Mouse (Mus musculus) liver, embryonic 11.5 days (tissue): Measurements from ENCODE around the gene Rap1a. TPM values are rescaled to one million over a fixed set of nuclear protein-coding genes. Genes with fewer than 3 reads are reported as not detected.

Experiments used
- ATAC-seq: fragments of 200-750 bp; cut with Nextera tagmentation; replicated peaks from 2 replicates; pipeline ENCODE4 v1.8.0; 2017; ENCODE audit warnings: moderate number of reproducible peaks, mild to moderate bottlenecking, moderate TSS enrichment, moderate library complexity; ENCODE audit not compliant: low FRiP score
- DNase-seq: peaks from one replicate; pipeline ENCODE4 v3.0.0-alpha.2; 2017; ENCODE audit warnings: low spot score
- H3K27ac ChIP-seq: fragments of 300-500 bp; sonication (generic); 2 replicates; pipeline ENCODE4 v1.5.1; 2014; ENCODE audit warnings: mild to moderate bottlenecking, low read depth, low read length, control low read depth
- H3K27me3 ChIP-seq: fragments of 300-500 bp; sonication (generic); replicated peaks from 2 replicates; pipeline ENCODE4 v1.6.1; 2014; ENCODE audit warnings: low read length, mixed read lengths; ENCODE audit not compliant: control insufficient read depth, insufficient read depth
- H3K36me3 ChIP-seq: fragments of 300-500 bp; sonication (generic); 2 replicates; pipeline ENCODE4 v1.6.1; 2014; ENCODE audit warnings: mild to moderate bottlenecking, low read length, moderate library complexity, mixed read lengths; ENCODE audit not compliant: control insufficient read depth, insufficient read depth
- H3K4me1 ChIP-seq: fragments of 300-500 bp; sonication (generic); replicated peaks from 2 replicates; pipeline ENCODE4 v1.6.1; 2014; ENCODE audit warnings: low read length, mixed read lengths; ENCODE audit not compliant: control insufficient read depth, insufficient read depth
- H3K4me2 ChIP-seq: fragments of 300-500 bp; sonication (generic); 2 replicates; pipeline ENCODE4 v1.6.1; 2014; ENCODE audit warnings: mild to moderate bottlenecking, control low read depth, moderate library complexity
- H3K4me3 ChIP-seq: fragments of 300-500 bp; sonication (generic); 2 replicates; pipeline ENCODE4 v1.5.1; 2014; ENCODE audit warnings: low read depth, low read length, control low read depth
- H3K9ac ChIP-seq: fragments of 300-500 bp; sonication (generic); 2 replicates; pipeline ENCODE4 v1.6.1; 2014; ENCODE audit warnings: low read depth, low read length, control low read depth
- H3K9me3 ChIP-seq: fragments of 300-500 bp; sonication (generic); 2 replicates; pipeline ENCODE4 v1.6.1; 2016; ENCODE audit warnings: low read length, inconsistent platforms, mixed read lengths; ENCODE audit not compliant: control insufficient read depth
- WGBS: fragments of 180-500 bp; shearing (Covaris S2); extraction: QIAGEN DNeasy Blood & Tissue Kit; methylation state at CpG from one replicate; pipeline ENCODE4 v1.1.7; 2014; 5-methylcytosine and 5-hydroxymethylcytosine counted together
- polyA plus RNA-seq: library from polyadenylated mRNA; unstranded; fragments of >200 nt; fragmentation: Nextera tagmentation; extraction: Ambion mirVana; gene quantifications from 2 replicates; pipeline ENCODE4 v1.2.1, GENCODE M21; 2014

Gene Rap1a
- polyA plus RNA-seq, 1 experiment from 2014 or later = 114 TPM

- Histone ChIP-seq H3K4me2 (no peak overlapping the region), H3K9ac (no peak overlapping the region), H3K27ac (no peak overlapping the region), H3K36me3 (no peaks in the 10 kb centered on the region), H3K27me3 (no peaks in the 10 kb centered on the region), H3K9me3 (no peaks in the 10 kb centered on the region), H3K4me3 (no peak overlapping the region), H3K4me1 (no peaks in the 10 kb centered on the region)
- DNase-seq (no peak), ATAC-seq (no peak)
- WGBS = 60% methylated on average over 4 of the region's 4 CpGs
These were observed 80.6 kb downstream of the Rap1a start for GRCm38 (mm10) chr3:105720514-105720913.

GRCm38 (mm10) chr3:105719979-105720378, 81.2 kb downstream of the Rap1a start:
- Histone ChIP-seq H3K4me3 (no peak overlapping the region), H3K9me3 (no peaks in the 10 kb centered on the region), H3K4me2 (no peak overlapping the region), H3K9ac (no peak overlapping the region), H3K27me3 (no peaks in the 10 kb centered on the region), H3K4me1 (no peaks in the 10 kb centered on the region), H3K36me3 (no peaks in the 10 kb centered on the region), H3K27ac (no peak overlapping the region)
- DNase-seq (peak; percentile 20), ATAC-seq (no peak)
- WGBS = 57% methylated on average over 4 of the region's 4 CpGs

- Histone ChIP-seq H3K9me3 (no peaks in the 10 kb centered on the region), H3K9ac (no peak overlapping the region), H3K4me1 (no peaks in the 10 kb centered on the region), H3K4me3 (no peak overlapping the region), H3K27ac (no peak overlapping the region), H3K27me3 (no peaks in the 10 kb centered on the region), H3K36me3 (no peaks in the 10 kb centered on the region), H3K4me2 (no peak overlapping the region)
- ATAC-seq (no peak), DNase-seq (peak; percentile 30)
- 20% methylated on average over 4 of the region's 4 CpGs for WGBS
These were observed 82.4 kb downstream of the Rap1a start for GRCm38 (mm10) chr3:105718746-105719145.

GRCm38 (mm10) chr3:105717856-105718555, 83.1 kb downstream of the Rap1a start:
- no peaks in the 10 kb centered on the region for H3K9me3 ChIP-seq
- 72% methylated on average over 11 of the region's 11 CpGs for WGBS
- no peaks in the 10 kb centered on the region for H3K4me1 ChIP-seq
- no peaks in the 10 kb centered on the region for H3K27me3 ChIP-seq
- no peak for ATAC-seq
- H3K9ac ChIP-seq = no peak overlapping the region
- no peak overlapping the region for H3K4me3 ChIP-seq
- no peaks in the 10 kb centered on the region for H3K36me3 ChIP-seq
- no peak overlapping the region for H3K27ac ChIP-seq
- DNase-seq = peak; percentile 31
- no peak overlapping the region for H3K4me2 ChIP-seq

GRCm38 (mm10) chr3:105716353-105717000, 84.7 kb downstream of the Rap1a start:
- Histone ChIP-seq H3K4me1 (no peaks in the 10 kb centered on the region), H3K4me3 (no peak overlapping the region), H3K27ac (no peak overlapping the region), H3K9me3 (no peaks in the 10 kb centered on the region), H3K4me2 (no peak overlapping the region), H3K36me3 (no peaks in the 10 kb centered on the region), H3K27me3 (no peaks in the 10 kb centered on the region), H3K9ac (no peak overlapping the region)
- DNase-seq (peak; percentile 29), ATAC-seq (no peak)
- 64% methylated on average over 18 of the region's 18 CpGs for WGBS

- Histone ChIP-seq H3K4me3 (no peak overlapping the region), H3K36me3 (no peaks in the 10 kb centered on the region), H3K27ac (no peak overlapping the region), H3K9ac (no peak overlapping the region), H3K27me3 (no peaks in the 10 kb centered on the region), H3K4me1 (no peaks in the 10 kb centered on the region), H3K4me2 (no peak overlapping the region), H3K9me3 (no peaks in the 10 kb centered on the region)
- ATAC-seq (no peak), DNase-seq (no peak)
These were observed 86.3 kb downstream of the Rap1a start for GRCm38 (mm10) chr3:105714820-105715167.

GRCm38 (mm10) chr3:105714091-105714819, 86.9 kb downstream of the Rap1a start:
- no peaks in the 10 kb centered on the region for H3K27me3 ChIP-seq
- ATAC-seq = no peak
- no peak overlapping the region for H3K4me3 ChIP-seq
- no peaks in the 10 kb centered on the region for H3K4me1 ChIP-seq
- no peak overlapping the region for H3K27ac ChIP-seq
- no peak overlapping the region for H3K9ac ChIP-seq
- no peaks in the 10 kb centered on the region for H3K36me3 ChIP-seq
- H3K4me2 ChIP-seq = no peak overlapping the region
- no peaks in the 10 kb centered on the region for H3K9me3 ChIP-seq
- 47% methylated on average over 8 of the region's 8 CpGs for WGBS
- peak; percentile 31 for DNase-seq

GRCm38 (mm10) chr3:105712827-105713226, 88.3 kb downstream of the Rap1a start:
- no peak overlapping the region for H3K27ac ChIP-seq

More at GRCm38 (mm10) chr3:105712827-105713226, 88.3 kb downstream of the Rap1a start:
- ATAC-seq (no peak), DNase-seq (no peak)
- H3K36me3 ChIP-seq = no peaks in the 10 kb centered on the region
- H3K4me3 ChIP-seq = no peak overlapping the region
- peaks cover under 1% of the 10 kb centered on the region; the same call in 1 of the 2 replicates for H3K27me3 ChIP-seq
- no peak overlapping the region for H3K4me2 ChIP-seq
- no peaks in the 10 kb centered on the region for H3K4me1 ChIP-seq
- H3K9ac ChIP-seq = no peak overlapping the region
- no peaks in the 10 kb centered on the region for H3K9me3 ChIP-seq
